Mouse (Mus musculus) limb, embryonic 13.5 days (tissue): Measurements from ENCODE around the gene Mtrf1l. TPM values are rescaled to one million over a fixed set of nuclear protein-coding genes. Genes with fewer than 3 reads are reported as not detected.
A peak's percentile ranks its signal among the peaks of the same experiment; 100 is the strongest.

Experiments
- ATAC-seq: fragments of 200-750 bp; cut with Nextera tagmentation; 2 replicates; pipeline ENCODE4 v1.8.0; 2017; ENCODE audit warnings: low read depth, moderate number of reproducible peaks, moderate TSS enrichment; ENCODE audit not compliant: low FRiP score
- H3K27ac ChIP-seq: fragments of 300-500 bp; sonication (generic); 2 replicates; pipeline ENCODE4 v1.5.1; 2015; ENCODE audit warnings: inconsistent platforms, mild to moderate bottlenecking, moderate library complexity
- H3K27me3 ChIP-seq: fragments of 300-500 bp; sonication (generic); 2 replicates; pipeline ENCODE4 v1.6.1; 2015; ENCODE audit warnings: mild to moderate bottlenecking, inconsistent platforms
- H3K36me3 ChIP-seq: fragments of 300-500 bp; sonication (generic); 2 replicates; pipeline ENCODE4 v1.6.1; 2015; ENCODE audit warnings: inconsistent platforms, mild to moderate bottlenecking, moderate library complexity
- H3K4me1 ChIP-seq: fragments of 300-500 bp; sonication (generic); 2 replicates; pipeline ENCODE4 v1.6.1; 2015; ENCODE audit warnings: inconsistent platforms
- H3K4me2 ChIP-seq: fragments of 300-500 bp; sonication (generic); replicated peaks from 2 replicates; pipeline ENCODE4 v1.6.1; 2015; ENCODE audit warnings: inconsistent platforms, mild to moderate bottlenecking, moderate library complexity
- H3K4me3 ChIP-seq: fragments of 300-500 bp; sonication (generic); 2 replicates; pipeline ENCODE4 v1.5.1; 2015; ENCODE audit warnings: moderate library complexity, mild to moderate bottlenecking, inconsistent platforms
- H3K9ac ChIP-seq: fragments of 300-500 bp; sonication (generic); 2 replicates; pipeline ENCODE4 v1.6.1; 2015; ENCODE audit warnings: mild to moderate bottlenecking, inconsistent platforms
- H3K9me3 ChIP-seq: fragments of 300-500 bp; sonication (generic); 2 replicates; pipeline ENCODE4 v1.6.1; 2016; ENCODE audit warnings: inconsistent platforms
- WGBS: fragments of 180-500 bp; shearing (Covaris S2); methylation state at CpG from one replicate; pipeline ENCODE4 v1.1.7; 2015; 5-methylcytosine and 5-hydroxymethylcytosine counted together
- polyA plus RNA-seq: library from polyadenylated mRNA; unstranded; fragments of >200 nt; fragmentation: Nextera tagmentation; extraction: Ambion mirVana; gene quantifications from 2 replicates; pipeline ENCODE4 v1.2.1, GENCODE M21; 2015

The Mtrf1l gene
- polyA plus RNA-seq, 1 experiment from 2014 or later = 15.5 TPM

DNA sequence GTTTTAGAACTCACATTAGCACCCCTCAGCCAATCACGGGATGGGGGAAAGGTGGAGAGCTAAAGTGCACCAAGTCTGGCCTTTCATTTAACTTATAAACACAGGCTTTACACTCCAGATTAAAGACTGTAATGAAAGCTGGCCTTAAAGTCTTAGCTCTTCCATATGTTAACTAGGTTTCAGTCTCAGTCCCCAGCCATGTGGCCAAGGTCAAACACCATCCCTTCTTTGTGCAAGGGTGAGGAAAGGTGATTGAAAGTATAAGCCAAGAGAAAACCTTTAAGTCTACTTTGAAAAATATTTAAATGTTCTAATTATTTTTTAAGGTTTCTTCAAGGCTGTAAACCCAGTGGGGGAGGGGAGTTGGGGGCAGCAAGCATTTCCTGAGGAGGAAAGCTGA is 20.0 kb downstream of the Mtrf1l start:
- 0% methylated on average over 1 of the region's 1 CpGs for WGBS
- ATAC-seq = no peak
- H3K27me3 ChIP-seq = no peaks in the 10 kb centered on the region
- no peaks in the 10 kb centered on the region for H3K9me3 ChIP-seq
- peak overlapping the region; percentile 98 for H3K4me2 ChIP-seq
- peak overlapping the region; percentile 66 for H3K9ac ChIP-seq
- peaks cover 30% of the 10 kb centered on the region for H3K4me1 ChIP-seq
- H3K4me3 ChIP-seq = peak overlapping the region; percentile 83
- peaks cover 34% of the 10 kb centered on the region for H3K36me3 ChIP-seq
- no peak overlapping the region for H3K27ac ChIP-seq

DNA sequence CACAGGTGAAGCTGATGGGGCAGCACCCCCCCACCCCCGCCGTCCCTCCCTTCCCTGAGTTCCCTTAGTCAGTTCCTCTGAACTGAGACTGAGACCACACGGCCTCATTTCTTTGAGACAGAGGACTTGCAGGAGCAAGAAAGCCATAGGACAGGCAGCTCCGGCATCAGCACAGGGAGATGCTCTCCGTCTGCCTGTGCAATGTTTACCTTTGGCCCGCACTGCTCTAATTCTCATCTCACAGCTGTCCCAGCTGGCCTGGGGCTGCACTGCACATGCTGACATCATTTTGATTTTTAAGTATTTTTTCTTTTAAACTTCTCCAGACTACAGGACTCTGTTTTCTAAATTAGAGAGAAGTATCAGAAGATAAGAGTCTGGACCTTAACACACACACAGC is 20.8 kb downstream of the Mtrf1l start:
- ATAC-seq = no peak
- peaks cover 30% of the 10 kb centered on the region for H3K4me1 ChIP-seq
- no peaks in the 10 kb centered on the region for H3K27me3 ChIP-seq
- H3K27ac ChIP-seq = no peak overlapping the region
- WGBS = 27% methylated on average over 6 of the region's 6 CpGs
- H3K9ac ChIP-seq = peak overlapping the region; percentile 66
- peak overlapping the region; percentile 98 for H3K4me2 ChIP-seq
- no peaks in the 10 kb centered on the region for H3K9me3 ChIP-seq
- peaks cover 42% of the 10 kb centered on the region for H3K36me3 ChIP-seq
- H3K4me3 ChIP-seq = peak overlapping the region; percentile 83

DNA sequence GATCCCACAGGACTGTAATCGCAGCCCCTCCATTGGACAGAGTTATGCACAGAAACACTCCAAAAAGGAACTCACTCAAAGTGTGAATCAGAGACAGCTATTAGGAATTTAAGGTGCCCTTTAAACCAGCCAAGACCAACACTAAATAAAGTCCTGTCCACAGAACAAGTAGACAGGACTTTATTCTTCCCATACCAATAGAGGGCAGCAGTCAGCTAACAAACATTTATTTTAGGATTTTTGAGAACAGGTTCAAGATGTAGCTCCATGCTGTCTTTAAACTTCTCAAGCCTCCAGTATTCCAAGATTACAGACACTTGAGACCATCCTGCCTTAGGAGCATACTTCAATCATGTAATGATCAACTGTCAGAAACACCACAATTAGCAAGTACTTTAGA is 23.2 kb downstream of the Mtrf1l start:
- Histone ChIP-seq H3K4me1 (peaks cover 25% of the 10 kb centered on the region), H3K27ac (no peak overlapping the region), H3K4me3 (no peak overlapping the region), H3K36me3 (peaks cover 45% of the 10 kb centered on the region), H3K9me3 (no peaks in the 10 kb centered on the region), H3K9ac (no peak overlapping the region), H3K27me3 (no peaks in the 10 kb centered on the region), H3K4me2 (no peak overlapping the region)
- ATAC-seq = no peak
- WGBS = 97% methylated on average over 1 of the region's 1 CpGs

DNA sequence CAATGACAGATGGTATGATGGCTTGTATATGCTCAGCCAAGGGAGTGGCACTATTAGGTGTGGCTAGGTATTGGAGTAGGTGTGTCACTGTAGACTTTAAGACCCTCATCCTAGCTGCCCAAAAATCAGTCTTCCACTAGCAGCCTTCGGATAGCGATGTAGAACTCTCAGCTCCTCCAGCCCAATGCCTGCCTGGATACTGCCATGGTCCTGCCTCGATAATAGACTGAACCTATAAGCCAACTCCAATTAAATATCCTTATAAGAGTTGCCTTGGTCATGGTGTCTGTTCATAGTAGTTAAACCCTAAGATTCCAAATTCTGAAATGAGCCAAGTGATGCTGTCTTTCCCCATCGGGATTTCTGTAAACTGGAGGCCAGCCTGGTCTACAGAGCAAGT is 25.6 kb downstream of the Mtrf1l start:
- Histone ChIP-seq H3K9ac (no peak overlapping the region), H3K36me3 (peaks cover 45% of the 10 kb centered on the region), H3K27ac (no peak overlapping the region), H3K9me3 (no peaks in the 10 kb centered on the region), H3K27me3 (no peaks in the 10 kb centered on the region), H3K4me2 (no peak overlapping the region), H3K4me3 (no peak overlapping the region), H3K4me1 (peaks cover 17% of the 10 kb centered on the region)
- no peak for ATAC-seq
- 85% methylated on average over 4 of the region's 4 CpGs for WGBS

DNA sequence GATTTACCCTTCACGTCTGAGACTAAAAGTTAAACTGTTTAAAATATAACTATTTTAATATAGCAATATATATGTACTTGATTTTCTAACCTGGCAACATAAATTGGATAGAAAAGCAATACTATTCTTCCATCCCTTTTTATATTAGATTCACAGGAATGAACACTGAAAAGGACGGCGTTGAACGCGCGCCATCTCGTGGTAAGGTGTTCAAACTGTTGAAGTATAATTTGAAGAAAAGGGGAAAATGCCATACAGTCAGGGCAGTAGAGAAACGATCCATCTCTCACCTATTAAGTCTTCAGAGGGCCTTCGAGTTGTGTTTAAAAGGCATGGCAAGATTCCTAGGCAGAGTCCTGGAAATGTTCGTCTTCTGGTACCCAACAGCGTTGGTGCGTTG is 33.1 kb downstream of the Mtrf1l start:
- no peak for ATAC-seq
- H3K9me3 ChIP-seq = no peaks in the 10 kb centered on the region
- H3K4me3 ChIP-seq = no peak overlapping the region
- H3K4me2 ChIP-seq = no peak overlapping the region
- H3K36me3 ChIP-seq = no peaks in the 10 kb centered on the region
- WGBS = 18% methylated on average over 12 of the region's 12 CpGs
- no peak overlapping the region for H3K27ac ChIP-seq
- H3K27me3 ChIP-seq = no peaks in the 10 kb centered on the region
- no peak overlapping the region for H3K9ac ChIP-seq
- no peaks in the 10 kb centered on the region for H3K4me1 ChIP-seq

DNA sequence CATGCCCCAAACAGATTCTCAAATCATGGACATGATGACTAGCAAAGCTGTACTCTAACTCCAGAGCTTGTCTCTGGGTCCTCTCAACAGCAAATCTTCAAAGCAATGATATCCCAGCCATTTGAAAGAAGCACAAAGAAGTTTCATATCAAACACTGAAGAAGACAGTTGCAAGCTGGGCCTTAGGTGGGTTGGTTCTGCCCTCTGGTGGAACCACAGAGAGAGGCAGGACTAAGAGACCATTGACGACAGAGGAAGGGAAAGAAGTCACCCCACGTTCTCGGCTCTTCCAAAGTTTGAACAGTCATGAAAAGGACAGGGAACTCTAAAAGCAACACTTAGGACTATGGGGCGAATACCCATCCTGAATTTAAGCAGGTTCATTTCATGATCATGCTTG is 36.8 kb downstream of the Mtrf1l start:
- no peaks in the 10 kb centered on the region for H3K36me3 ChIP-seq

More for the DNA sequence above, 36.8 kb downstream of the Mtrf1l start:
- Histone ChIP-seq H3K27me3 (no peaks in the 10 kb centered on the region), H3K9me3 (no peaks in the 10 kb centered on the region), H3K4me2 (no peak overlapping the region), H3K9ac (no peak overlapping the region), H3K4me1 (no peaks in the 10 kb centered on the region), H3K4me3 (no peak overlapping the region), H3K27ac (no peak overlapping the region)
- 22% methylated on average over 4 of the region's 4 CpGs for WGBS
- ATAC-seq = no peak

Other genes with a start within 250 kb of the Mtrf1l start
- 3.8 and 4.1 TPM in 2 replicates for gene Myct1, start 230.1 kb downstream of the Mtrf1l start, polyA plus RNA-seq
- gene Vip, start 184.7 kb downstream of the Mtrf1l start, polyA plus RNA-seq = 0.09 and 0.17 TPM in 2 replicates
- gene Fbxo5, start 18.3 kb downstream of the Mtrf1l start, polyA plus RNA-seq = 67.4 and 73.7 TPM in 2 replicates
- gene Rgs17, start 98.5 kb upstream of the Mtrf1l start, polyA plus RNA-seq = 0.79 and 0.86 TPM in 2 replicates